ENCODE assay signal across 13 mouse cellular contexts in the genomic region with DNA sequence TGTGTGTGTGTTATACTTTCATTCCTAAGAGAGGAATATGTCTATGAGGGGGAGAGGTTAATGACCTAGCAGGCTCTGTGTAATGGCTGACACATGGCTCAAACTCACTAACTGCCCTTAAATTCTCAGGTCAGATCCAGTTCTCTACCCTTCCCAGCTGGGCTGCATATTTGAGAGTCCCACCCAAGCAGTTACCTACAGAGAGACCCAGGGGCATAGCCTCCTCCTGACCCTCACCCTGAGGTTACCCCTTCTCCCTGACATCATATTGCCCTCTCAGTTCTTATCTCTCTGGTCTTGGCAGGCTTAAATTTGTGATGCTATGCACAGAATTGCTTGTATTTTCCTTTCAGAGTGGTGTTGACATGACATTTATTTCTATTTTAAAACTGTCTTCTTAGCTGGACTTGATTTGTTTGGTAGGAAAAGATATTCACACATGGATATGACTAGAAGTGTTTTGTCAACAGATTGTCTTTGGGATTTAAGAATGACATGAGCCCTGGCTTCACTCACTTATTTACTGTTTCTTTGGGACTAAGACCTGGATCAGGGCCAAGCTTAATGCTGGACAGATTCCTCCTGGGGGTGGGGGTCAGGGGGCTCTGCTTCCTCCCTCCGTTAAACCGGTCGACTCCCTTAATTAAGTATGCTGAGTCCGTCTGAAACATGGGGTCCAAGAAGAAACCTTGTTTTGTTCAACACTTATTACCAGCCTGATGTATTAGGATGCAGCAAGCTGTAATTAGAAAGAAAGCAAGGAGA. TPM values are rescaled to one million over a fixed set of nuclear protein-coding genes. Genes with fewer than 3 reads are reported as not detected.
DNase-seq lines count a peak whose midpoint lies in the region; ATAC-seq and TF ChIP-seq lines count a peak whose summit lies in the region.
"Had no signal": no experiment of that assay in that cellular context is flagged by ENCODE, and none has a peak within 500 bp of the region (broad histone marks: within the 10 kb centered on the region; RNA-seq: fewer than 3 reads in every experiment).

No protein-coding gene starts in this region.

- no peaks in the 10 kb centered on the region for H3K27me3 ChIP-seq in heart, embryonic 13.5 days (replicated peaks)
- no peaks in the 10 kb centered on the region for H3K27me3 ChIP-seq in liver, embryonic 16.5 days (ENCODE audit: control insufficient read depth, insufficient read depth, low read depth, low read length)
- H3K27me3 ChIP-seq: midbrain, embryonic 12.5 days had no signal

- peaks cover 25% of the 10 kb centered on the region for H3K4me1 ChIP-seq in heart, embryonic 13.5 days
- H3K4me1 ChIP-seq in liver, embryonic 16.5 days (ENCODE audit: control insufficient read depth, low read depth, low read length) = no peaks in the 10 kb centered on the region
- peaks cover 4% of the 10 kb centered on the region for H3K4me1 ChIP-seq in embryonic fibroblast, embryonic 13.5 days (ENCODE audit: control insufficient read depth, insufficient read depth, low read length)

- no peak overlapping the region for H3K9ac ChIP-seq in heart, embryonic 13.5 days
- H3K9ac ChIP-seq in liver, embryonic 16.5 days (ENCODE audit: low read depth, low read length) = no peak overlapping the region
- H3K9ac ChIP-seq: liver, postnatal 0 days; midbrain, embryonic 12.5 days had no signal

- DNase-seq in heart, adult 11 months = no peak
- DNase-seq in liver (no peak), adipocyte (ENCODE audit: low spot score) (peak; percentile 53)
- DNase-seq in frontal cortex, adult 2 months (ENCODE audit: extremely low spot score in 1 of 2, low spot score in 1 of 2) = no peak
- no peak for DNase-seq in urinary bladder, postnatal 14 days (ENCODE audit: low spot score)
- DNase-seq: cerebellum, adult 9-10 months; layer of hippocampus, adult 9-11 months; liver, postnatal 0 days; thymus, adult 18-20 months had no signal

- no peak overlapping the region for H3K4me3 ChIP-seq in heart, embryonic 13.5 days
- no peak overlapping the region for H3K4me3 ChIP-seq in liver, embryonic 16.5 days (ENCODE audit: low read depth, low read length)
- H3K4me3 ChIP-seq in embryonic fibroblast, embryonic 13.5 days (ENCODE audit: insufficient read depth, low read length) = no peak overlapping the region
- H3K4me3 ChIP-seq: midbrain, embryonic 12.5 days had no signal

- 0 out of 2 replicates have a peak overlapping the region, but pooled peaks have one; percentile 17 for H3K4me2 ChIP-seq in heart, embryonic 13.5 days
- no peak overlapping the region for H3K4me2 ChIP-seq in liver, embryonic 16.5 days (ENCODE audit: low read depth, low read length)
- H3K4me2 ChIP-seq: midbrain, embryonic 12.5 days had no signal

- H3K27ac ChIP-seq in heart, embryonic 13.5 days (replicated peaks) = peak overlapping the region; percentile 48
- no peak overlapping the region for H3K27ac ChIP-seq in liver, embryonic 16.5 days (ENCODE audit: low read length)
- peak overlapping the region; percentile 9; the same call in 1 of the 2 replicates for H3K27ac ChIP-seq in embryonic fibroblast, embryonic 13.5 days (ENCODE audit: insufficient read depth, low read length)
- H3K27ac ChIP-seq: midbrain, embryonic 12.5 days had no signal

- H3K9me3 ChIP-seq in heart, embryonic 13.5 days = no peaks in the 10 kb centered on the region
- H3K9me3 ChIP-seq in liver, embryonic 16.5 days (replicated peaks; ENCODE audit: control insufficient read depth, low read length) = no peaks in the 10 kb centered on the region
- H3K9me3 ChIP-seq: midbrain, embryonic 12.5 days had no signal

- no peak for TF ChIP-seq POLR2A in embryonic fibroblast, embryonic 13.5 days (IDR thresholded peaks at IDR 0.05; ENCODE audit: low read depth, low read length)

- no peaks in the 10 kb centered on the region for H3K36me3 ChIP-seq in heart, embryonic 13.5 days
- H3K36me3 ChIP-seq in liver, embryonic 16.5 days (ENCODE audit: control insufficient read depth, insufficient read depth) = no peaks in the 10 kb centered on the region
- H3K36me3 ChIP-seq: midbrain, embryonic 12.5 days had no signal

- 25% methylated on average over 4 of the region's 4 CpGs for WGBS in heart, embryonic 13.5 days
- WGBS in liver, embryonic 16.5 days (ENCODE audit: insufficient replicate concordance) = 61% methylated on average over 4 of the region's 4 CpGs

- TF ChIP-seq CTCF in embryonic fibroblast, embryonic 13.5 days (IDR thresholded peaks at IDR 0.05; ENCODE audit: borderline replicate concordance, insufficient read depth, low read length) = no peak

- peak; percentile 61; the same call in 1 of the 2 replicates for ATAC-seq in heart, embryonic 13.5 days (ENCODE audit: extremely low read depth, insufficient number of reproducible peaks, low FRiP score, low TSS enrichment)
- 0 out of 2 replicates have a peak, but pooled peaks have one; percentile 13 for ATAC-seq in liver, embryonic 16.5 days (ENCODE audit: low read depth)
- ATAC-seq: liver, postnatal 0 days had no signal

RNA-seq across cellular contexts. Expression of gene 4930432M17Rik, which starts 7.7 kb away (rescaled TPM):
- not detected in 2 replicates for polyA plus RNA-seq in heart, embryonic 13.5 days (2015; fragmentation: Nextera tagmentation; extraction: Ambion mirVana)
- not detected in 2 replicates for polyA plus RNA-seq in liver, embryonic 16.5 days (2015; fragmentation: Nextera tagmentation; extraction: Ambion mirVana)
- not detected in 2 replicates for polyA plus RNA-seq in embryonic fibroblast, embryonic 13.5 days (2011; ENCODE audit: insufficient read length, low read depth, missing spikeins)
- not detected in 2 replicates for polyA plus RNA-seq in frontal cortex, adult 2 months (2012; rRNA removed)
- polyA plus RNA-seq: liver, postnatal 0 days; midbrain, embryonic 12.5 days had no signal
